Mouse (Mus musculus) CH12.LX (cell line): ENCODE results near the gene Clasrp.
"Not testable (repeated sequence)": the region's sequence is repeated elsewhere in the genome, so short reads cannot be mapped to it uniquely, and the experiment has no call there.

ENCODE experiments used
- CTCF ChIP-seq, 2 experiments: IDR thresholded peaks in 1 of 2; conservative IDR thresholded peaks in 1 of 2; 2 replicates each; pipeline ENCODE4 v1.5.1; 2011 to 2012; ENCODE audit warnings: low read depth in 2 of 2, low read length in 2 of 2, improper control_type of control experiment in 1 of 2, inconsistent platforms in 1 of 2, mild to moderate bottlenecking in 1 of 2, moderate library complexity in 1 of 2
- E2F4 ChIP-seq: IDR thresholded peaks from 2 replicates; pipeline ENCODE4 v1.6.1; 2011; ENCODE audit warnings: low read depth, low read length, improper control_type of control experiment; ENCODE audit not compliant: insufficient replicate concordance
- EP300 ChIP-seq: IDR thresholded peaks from 2 replicates; pipeline ENCODE4 v1.6.1; 2011; ENCODE audit warnings: low read length, improper control_type of control experiment
- GABPA ChIP-seq: IDR thresholded peaks from 2 replicates; pipeline ENCODE4 v1.6.1; 2012; ENCODE audit warnings: low read depth, low read length, improper control_type of control experiment, inconsistent platforms; ENCODE audit not compliant: insufficient replicate concordance
- MAFK ChIP-seq: IDR thresholded peaks from 2 replicates; pipeline ENCODE4 v1.6.1; 2011; ENCODE audit warnings: low read length, improper control_type of control experiment; ENCODE audit not compliant: insufficient replicate concordance
- MXI1 ChIP-seq: IDR thresholded peaks from 2 replicates; pipeline ENCODE4 v1.6.1; 2011; ENCODE audit warnings: mild to moderate bottlenecking, low read depth, low read length, improper control_type of control experiment
- NELFE ChIP-seq: IDR thresholded peaks from 2 replicates; pipeline ENCODE4 v1.6.1; 2011; ENCODE audit warnings: low read depth, low read length, improper control_type of control experiment
- POLR2A ChIP-seq: IDR thresholded peaks from 2 replicates; pipeline ENCODE4 v1.6.1; 2011; ENCODE audit warnings: low read depth, mild to moderate bottlenecking, improper control_type of control experiment, low read length
- POLR2AphosphoS2 ChIP-seq: IDR thresholded peaks from 2 replicates; pipeline ENCODE4 v1.6.1; 2011; ENCODE audit warnings: low read depth, low read length, improper control_type of control experiment
- RAD21 ChIP-seq: IDR thresholded peaks from 2 replicates; pipeline ENCODE4 v1.6.1; 2011; ENCODE audit warnings: low read depth, mild to moderate bottlenecking, low read length, improper control_type of control experiment, moderate library complexity
- TCF12 ChIP-seq: IDR thresholded peaks from 2 replicates; pipeline ENCODE4 v1.6.1; 2014; ENCODE audit warnings: low read depth, mild to moderate bottlenecking, inconsistent platforms, low read length, improper control_type of control experiment
- USF1 ChIP-seq: IDR thresholded peaks from 2 replicates; pipeline ENCODE4 v1.6.1; 2014; ENCODE audit warnings: low read depth, mild to moderate bottlenecking, inconsistent platforms, low read length, improper control_type of control experiment
- ZKSCAN1 ChIP-seq: IDR thresholded peaks from 2 replicates; pipeline ENCODE4 v1.6.1; 2012; ENCODE audit warnings: low read depth, inconsistent platforms, low read length, improper control_type of control experiment, borderline replicate concordance
- ZNF384 ChIP-seq: IDR thresholded peaks from 2 replicates; pipeline ENCODE4 v1.6.1; 2012; ENCODE audit warnings: low read depth, low read length, improper control_type of control experiment, inconsistent platforms

DNA sequence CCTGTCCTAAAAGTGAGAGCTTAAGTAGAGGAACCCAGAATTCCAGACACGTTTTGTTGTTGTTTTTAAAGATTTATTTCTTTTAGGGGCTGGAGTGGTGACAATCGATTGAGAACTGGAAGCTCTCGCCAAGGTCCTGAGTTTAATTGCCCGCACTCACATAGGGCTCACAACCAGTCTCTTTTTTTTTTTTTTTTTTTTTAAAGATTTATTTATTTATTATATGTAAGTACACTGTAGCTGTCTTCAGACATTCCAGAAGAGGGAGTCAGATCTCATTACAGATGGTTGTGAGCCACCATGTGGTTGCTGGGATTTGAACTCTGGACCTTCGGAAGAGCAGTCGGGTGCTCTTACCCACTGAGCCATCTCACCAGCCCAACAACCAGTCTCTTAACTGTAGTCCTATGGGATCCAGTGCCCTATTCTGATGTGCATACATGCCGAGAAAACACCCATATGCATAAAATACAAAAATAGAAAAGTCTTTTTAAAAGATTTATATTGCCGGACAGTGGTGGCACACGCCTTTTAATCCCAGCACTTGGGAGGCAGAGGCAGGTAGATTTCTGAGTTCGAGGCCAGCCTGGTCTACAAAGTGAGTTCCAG is 424 bp upstream of the Clasrp start:
- not testable (repeated sequence) for TF ChIP-seq CTCF (conservative IDR thresholded peaks at IDR 0.05 in 1 of 2, IDR thresholded peaks at IDR 0.05 in 1 of 2; ENCODE audit: low read depth in 2 of 2, low read length in 2 of 2); POLR2A; MXI1; GABPA; TCF12; ZKSCAN1; MAFK; EP300; USF1; RAD21; POLR2AphosphoS2; NELFE; E2F4
- TF ChIP-seq ZNF384 = peak; percentile 71
